Mouse (Mus musculus) common myeloid progenitor, adult 5-6 weeks (primary cell): ENCODE measurements around the gene Synj1. TPM values are rescaled to one million over a fixed set of nuclear protein-coding genes. Genes with fewer than 3 reads are reported as not detected.

ENCODE experiments used
- ATAC-seq: replicated peaks from 2 replicates; pipeline ENCODE4 v1.8.0; 2016; ENCODE audit warnings: low read depth, mild to moderate bottlenecking, moderate TSS enrichment, inconsistent platforms; ENCODE audit not compliant: poor library complexity, severe bottlenecking
- total RNA-seq: library from RNA; stranded (forward); fragments of 200-1000, 187-1606 nt; gene quantifications from 2 replicates; pipeline ENCODE4 v1.2.3, GENCODE M21; 2017

Synj1 gene
- 27.1 and 40.4 TPM in 2 replicates for total RNA-seq

GRCm38 (mm10) chr16:91011021-91011683 is at the start of gene Synj1:
TSS of gene Synj1 (minus strand) at chr16:91011308.
- ATAC-seq: peak; percentile 86

- no peak for ATAC-seq
Measured at GRCm38 (mm10) chr16:91057741-91058140, 46.6 kb upstream of the Synj1 start.

GRCm38 (mm10) chr16:91057261-91057660 is 46.2 kb upstream of the Synj1 start:
- no peak for ATAC-seq

- ATAC-seq: peak; percentile 81
Measured at GRCm38 (mm10) chr16:91056043-91056821, 45.1 kb upstream of the Synj1 start.

- no peak for ATAC-seq
Measured at GRCm38 (mm10) chr16:91055150-91055549, 44.0 kb upstream of the Synj1 start.

- no peak for ATAC-seq
Measured at GRCm38 (mm10) chr16:91053599-91053998, 42.5 kb upstream of the Synj1 start.

GRCm38 (mm10) chr16:91045511-91045910 is 34.4 kb upstream of the Synj1 start:
- no peak for ATAC-seq

- peak; percentile 93 for ATAC-seq
Measured at GRCm38 (mm10) chr16:91044270-91045182, 33.4 kb upstream of the Synj1 start, which contains the start of gene Paxbp1. TSS of gene Paxbp1 (minus strand) at chr16:91044543.

- peak; percentile 41 for ATAC-seq
Measured at GRCm38 (mm10) chr16:91043461-91044248, 32.5 kb upstream of the Synj1 start.

- no peak for ATAC-seq
Measured at GRCm38 (mm10) chr16:91042640-91043039, 31.5 kb upstream of the Synj1 start.

GRCm38 (mm10) chr16:91035866-91036265 is 24.8 kb upstream of the Synj1 start:
- ATAC-seq: no peak

GRCm38 (mm10) chr16:91030751-91031150 is 19.6 kb upstream of the Synj1 start:
- no peak for ATAC-seq

- no peak for ATAC-seq
Measured at GRCm38 (mm10) chr16:91029901-91030300, 18.8 kb upstream of the Synj1 start.

GRCm38 (mm10) chr16:91029161-91029743 is 18.1 kb upstream of the Synj1 start:
- ATAC-seq: no peak

- ATAC-seq: no peak
Measured at GRCm38 (mm10) chr16:91026290-91026689, 15.2 kb upstream of the Synj1 start.

GRCm38 (mm10) chr16:91023384-91023783 is 12.3 kb upstream of the Synj1 start:
- ATAC-seq: 0 out of 2 replicates have a peak, but pooled peaks have one; percentile 22

- ATAC-seq: peak; percentile 56
Measured at GRCm38 (mm10) chr16:91020842-91021483, 9.9 kb upstream of the Synj1 start.

GRCm38 (mm10) chr16:91019476-91019875 is 8.4 kb upstream of the Synj1 start:
- no peak for ATAC-seq

GRCm38 (mm10) chr16:91015761-91016160 is 4.7 kb upstream of the Synj1 start:
- no peak for ATAC-seq
